Mouse (Mus musculus): ENCODE data around the gene Ephb3.
"Not testable (repeated sequence)": the region's sequence is repeated elsewhere in the genome, so short reads cannot be mapped to it uniquely, and the experiment has no call there.

The Ephb3 gene

GRCm38 (mm10) chr16:21204367-21205092, at the start of gene Ephb3:
Gene Ephb3, plus strand, starts transcription at chr16:21204755.
- peak; percentile 100 for DNase-seq (ENCODE audit: low spot score)

DNA sequence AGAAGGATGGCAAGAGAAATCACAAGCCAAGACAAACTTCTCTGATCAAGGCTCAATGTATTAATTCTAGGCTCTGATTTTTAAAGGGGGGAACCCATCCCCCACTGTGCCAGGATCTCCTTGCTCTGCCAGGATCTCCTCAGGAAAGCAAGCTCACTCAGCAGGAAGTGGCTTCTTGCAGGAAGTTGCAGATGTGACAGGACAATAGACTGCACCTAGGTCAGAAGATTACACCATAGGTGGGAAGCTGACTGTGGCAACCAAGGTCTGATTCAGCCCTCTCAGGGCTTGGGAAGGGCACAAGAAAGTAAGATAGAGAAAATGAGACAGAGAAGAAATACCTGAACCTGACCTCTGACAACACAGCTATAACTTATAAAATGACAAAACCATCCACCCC, 48.3 kb upstream of the Ephb3 start:
- DNase-seq (ENCODE audit: low spot score), result not testable (repeated sequence)

- DNase-seq (ENCODE audit: low spot score), result not testable (repeated sequence)
These were observed 45.3 kb upstream of the Ephb3 start for GRCm38 (mm10) chr16:21159226-21159625.

DNA sequence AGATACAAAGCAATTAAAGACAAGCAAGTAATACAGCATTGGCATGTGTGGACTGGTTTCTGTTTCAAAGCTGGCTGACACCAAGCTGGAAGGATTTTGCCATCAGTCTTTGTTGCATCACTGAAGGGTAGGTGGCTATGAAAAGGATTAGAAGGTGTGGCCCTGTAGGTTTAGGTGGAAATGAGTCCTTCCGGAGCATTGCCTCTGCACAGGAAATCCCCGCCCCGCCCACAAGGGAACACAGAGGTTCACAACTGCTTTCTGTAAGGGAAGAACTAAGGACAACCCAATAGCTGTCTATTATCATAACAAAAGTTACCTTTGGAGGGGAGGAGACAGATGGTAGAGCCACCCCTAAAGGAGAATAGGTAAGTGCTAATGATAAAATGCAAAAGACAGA, 41.1 kb upstream of the Ephb3 start:
- not testable (repeated sequence) for DNase-seq (ENCODE audit: low spot score)

DNA sequence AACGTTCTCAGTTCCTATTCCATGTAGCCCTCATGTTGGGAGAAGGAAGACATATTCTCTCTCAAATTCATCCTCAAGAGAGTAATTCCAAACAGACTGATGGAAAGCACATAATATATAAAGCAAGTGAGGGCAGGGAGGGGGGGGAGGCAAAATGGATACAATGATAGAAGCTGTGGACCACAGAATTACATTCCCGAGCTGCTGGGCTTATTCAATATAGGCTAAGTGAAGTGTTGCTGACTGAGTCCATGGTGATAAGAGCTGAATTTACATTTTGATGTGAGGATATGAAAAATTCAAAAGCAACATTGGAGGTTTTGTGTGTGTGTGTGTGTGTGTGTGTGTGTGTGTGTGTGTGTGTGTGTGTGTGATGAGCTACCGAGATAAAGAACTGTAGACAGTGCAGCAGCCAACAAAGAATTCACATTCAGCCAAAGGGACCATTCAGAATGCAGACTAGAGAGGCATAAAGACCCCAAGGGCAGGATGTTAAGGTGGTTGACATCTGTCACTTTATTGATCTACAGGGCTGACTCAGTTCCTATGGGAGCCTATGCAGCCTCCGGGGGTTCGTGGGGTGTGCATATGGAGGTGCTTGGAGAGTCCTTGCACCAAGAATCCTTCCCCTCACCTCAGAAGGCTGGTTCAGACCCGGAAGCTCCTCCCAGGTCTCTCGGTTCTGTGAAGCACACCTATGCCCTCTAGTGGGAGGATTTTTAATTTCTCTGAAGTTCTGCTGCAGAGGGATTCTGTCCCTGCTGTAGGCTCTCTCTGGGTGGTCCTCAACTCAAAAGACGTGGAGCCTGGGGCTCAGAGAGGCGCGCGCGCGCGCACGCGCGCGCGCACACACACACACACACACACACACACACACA, 39.0 kb upstream of the Ephb3 start:
- DNase-seq (ENCODE audit: low spot score), result peak; percentile 33

DNA sequence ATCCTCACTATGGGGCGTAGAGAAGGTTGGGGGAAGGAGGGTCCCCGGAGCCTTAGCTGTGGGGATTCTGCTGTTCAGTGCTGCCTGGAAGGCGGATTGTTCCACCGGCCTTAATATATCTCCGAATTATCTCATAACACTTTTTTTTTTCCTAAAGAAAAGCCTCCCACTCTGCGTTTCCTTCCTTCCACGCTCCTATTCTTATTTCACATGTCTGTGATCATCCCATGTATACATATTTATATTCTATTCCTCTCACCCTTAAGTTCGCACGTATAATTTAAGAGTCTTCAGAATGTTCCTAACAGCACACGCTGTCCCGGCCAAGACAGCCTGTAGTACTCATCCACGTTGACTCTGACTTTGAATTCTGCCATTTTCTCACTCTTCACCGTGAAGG, 35.8 kb upstream of the Ephb3 start:
- no peak for DNase-seq (ENCODE audit: low spot score)

DNA sequence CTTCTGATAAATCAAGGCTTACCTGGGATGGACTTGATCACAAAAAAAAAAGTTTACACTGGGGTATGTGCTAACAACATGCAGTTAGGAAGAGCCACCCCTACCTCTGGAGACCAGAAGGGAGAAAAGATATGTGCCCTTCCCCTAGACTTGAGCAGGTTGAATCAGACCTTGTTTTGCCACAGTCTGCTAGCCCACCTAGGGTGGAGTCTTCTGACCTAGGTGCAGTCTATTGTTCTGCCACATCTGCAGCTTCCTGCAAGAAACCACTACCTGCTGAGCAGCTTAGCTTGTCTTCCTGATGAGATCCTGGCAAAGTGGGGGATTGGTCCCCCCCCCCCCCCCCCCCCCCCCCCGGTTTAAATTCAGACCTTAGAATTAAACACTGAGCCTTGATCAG, 29.3 kb upstream of the Ephb3 start:
- DNase-seq (ENCODE audit: low spot score), result no peak

GRCm38 (mm10) chr16:21182108-21182507, 22.4 kb upstream of the Ephb3 start:
- no peak for DNase-seq (ENCODE audit: low spot score)

DNA sequence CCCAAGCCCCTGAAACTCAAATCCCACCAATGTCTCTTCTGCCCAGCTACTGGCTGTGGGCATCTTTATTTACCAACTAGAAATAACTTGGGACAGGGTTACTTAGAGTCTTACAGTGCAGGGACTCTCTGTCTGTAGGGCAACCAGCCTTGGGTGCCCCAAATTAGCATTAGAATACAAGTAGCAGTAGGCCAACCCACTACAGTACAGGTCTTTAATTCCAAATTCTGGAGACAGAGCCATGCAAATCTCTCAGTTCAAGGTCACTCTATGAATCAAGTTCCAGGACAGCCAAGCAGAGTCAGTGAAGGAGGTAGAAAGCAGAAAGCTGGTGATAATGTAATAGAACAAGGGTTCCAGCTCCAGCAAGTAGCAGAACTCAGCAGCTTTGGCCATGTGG, 19.9 kb upstream of the Ephb3 start:
- no peak for DNase-seq (ENCODE audit: low spot score)

DNA sequence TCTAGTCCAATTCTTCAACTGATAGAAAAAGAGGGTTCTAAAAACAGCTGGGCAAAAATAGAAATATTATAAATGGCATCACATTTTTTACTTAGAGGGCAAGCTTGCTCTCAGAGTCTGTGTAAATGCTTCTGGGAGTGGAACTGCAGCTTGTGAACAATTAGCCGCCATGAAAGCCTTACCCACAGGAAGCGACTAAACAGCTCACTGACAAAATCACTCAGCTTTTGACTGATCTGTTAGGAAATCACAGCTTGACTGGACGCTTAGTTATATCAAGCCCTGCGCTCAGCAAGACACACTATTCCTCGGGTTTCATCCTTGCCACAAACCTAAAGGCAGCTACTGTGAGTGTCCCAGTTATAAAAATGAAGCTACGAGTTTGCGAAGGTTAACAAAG, 17.0 kb upstream of the Ephb3 start:
- DNase-seq (ENCODE audit: low spot score), result no peak

- no peak for DNase-seq (ENCODE audit: low spot score)
These were observed 16.2 kb upstream of the Ephb3 start for GRCm38 (mm10) chr16:21188345-21188744.

DNA sequence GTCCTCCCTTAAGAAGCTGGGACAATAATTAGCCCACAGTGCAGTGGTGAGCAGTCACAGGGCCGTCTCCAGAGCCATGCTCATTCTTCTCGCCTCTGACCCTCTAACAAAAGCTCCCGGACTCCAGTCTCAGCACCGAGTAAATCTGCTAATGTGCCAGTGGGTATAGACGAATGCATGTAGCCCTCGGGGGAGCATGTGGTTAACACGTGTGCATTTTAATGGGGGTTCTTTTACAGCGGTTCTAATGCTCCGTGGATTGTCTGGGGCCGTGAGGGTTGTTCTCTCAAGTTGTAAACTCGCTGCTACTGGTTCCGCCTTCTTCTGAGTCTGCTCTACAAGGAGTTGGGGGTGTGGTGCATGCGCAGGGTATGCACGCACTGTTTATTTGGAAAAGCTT, 13.0 kb upstream of the Ephb3 start:
- no peak for DNase-seq (ENCODE audit: low spot score)

DNA sequence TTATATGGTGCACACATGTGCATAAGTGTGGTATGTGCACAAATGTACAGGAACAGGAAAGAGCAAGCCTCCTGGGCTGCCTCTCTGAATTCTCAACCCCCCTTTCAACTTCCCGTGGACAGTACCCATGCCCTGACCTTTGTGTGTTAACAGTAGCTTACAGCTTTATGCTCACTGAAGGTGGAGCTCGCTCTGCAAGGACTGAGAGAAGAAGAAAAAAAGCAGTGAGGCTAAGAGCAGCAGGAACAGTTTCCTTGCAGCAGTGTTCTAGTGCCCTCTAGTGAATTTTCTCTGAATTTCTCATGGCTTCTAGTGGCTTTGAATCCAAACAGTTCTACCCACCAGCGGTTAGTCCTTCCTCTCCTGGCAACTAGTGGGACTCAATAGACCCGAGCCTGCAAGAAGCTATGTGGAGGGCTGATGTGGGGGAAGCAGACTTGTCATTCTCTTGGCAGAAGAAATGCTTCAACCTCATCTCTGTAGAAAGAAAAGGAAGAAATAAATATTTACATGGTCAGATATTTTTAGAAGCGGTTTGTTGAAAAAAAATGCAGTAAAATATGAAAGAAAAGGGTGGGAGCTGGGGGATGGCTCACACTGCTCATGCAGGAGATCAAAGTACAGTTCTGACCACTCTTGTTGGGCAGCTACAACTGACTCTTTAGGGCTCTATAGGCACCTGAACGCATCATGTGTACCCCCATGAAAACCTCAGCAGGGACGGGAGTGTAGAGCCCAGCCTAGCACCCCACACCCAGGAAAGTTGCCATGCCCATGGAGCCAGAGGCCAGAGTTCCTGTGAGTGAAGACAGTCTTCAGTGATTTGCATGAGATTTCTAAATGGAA, 11.8 kb upstream of the Ephb3 start:
- peak; percentile 94 for DNase-seq (ENCODE audit: low spot score)

GRCm38 (mm10) chr16:21194182-21194581, 10.4 kb upstream of the Ephb3 start:
- no peak for DNase-seq (ENCODE audit: low spot score)

DNA sequence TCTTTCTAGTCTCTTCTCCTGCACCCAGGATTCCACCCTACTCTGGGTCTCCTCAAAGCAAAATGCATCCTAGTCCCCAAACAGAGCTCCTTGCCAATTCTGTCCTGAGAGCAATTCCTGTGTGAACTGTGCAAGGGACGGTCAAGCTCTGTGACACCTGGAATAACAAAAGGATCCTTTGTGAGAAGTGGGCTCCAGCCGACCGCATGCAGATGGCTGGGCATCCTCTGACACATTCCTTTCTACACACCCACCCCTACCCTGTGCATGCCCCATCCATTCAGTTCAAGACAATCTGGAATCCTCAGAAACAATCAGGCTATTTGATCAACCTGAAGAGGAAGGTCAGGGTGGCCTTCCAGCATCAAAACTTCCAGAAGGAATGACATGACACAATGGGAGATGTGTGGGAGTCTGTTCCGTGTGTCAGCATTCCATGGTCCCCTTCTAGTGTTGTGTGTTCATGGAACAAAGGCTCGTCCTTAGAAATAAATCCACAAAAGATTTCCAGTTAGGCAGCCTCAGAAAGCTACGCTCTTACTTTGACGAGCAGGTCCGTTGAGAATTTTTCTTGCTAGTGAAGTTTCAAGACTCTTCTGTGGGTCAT, 9.2 kb upstream of the Ephb3 start:
- DNase-seq (ENCODE audit: low spot score), result no peak

GRCm38 (mm10) chr16:21196576-21196975, 8.0 kb upstream of the Ephb3 start:
- no peak for DNase-seq (ENCODE audit: low spot score)

- DNase-seq (ENCODE audit: low spot score), result no peak
These were observed 7.0 kb upstream of the Ephb3 start for GRCm38 (mm10) chr16:21197542-21197941.

DNA sequence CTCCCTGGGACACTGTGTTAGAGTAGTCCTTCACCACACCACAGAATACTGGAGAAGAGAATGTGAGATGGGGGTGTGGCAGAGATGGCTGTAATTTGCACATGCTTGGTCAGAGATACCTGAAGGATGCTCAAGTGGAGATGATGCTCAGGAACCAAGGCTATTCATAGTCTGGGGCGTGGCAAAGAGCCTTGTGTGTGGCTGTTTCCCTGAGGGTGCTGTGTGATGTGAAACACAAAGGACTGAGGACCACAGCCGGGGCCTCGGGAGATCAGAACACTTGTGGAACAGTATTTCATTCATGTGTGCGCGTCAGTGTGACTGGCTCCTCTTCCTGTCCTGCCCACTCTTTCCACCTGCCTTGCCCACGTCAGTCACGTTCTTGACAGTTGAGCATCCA, 6.5 kb upstream of the Ephb3 start:
- no peak for DNase-seq (ENCODE audit: low spot score)

- DNase-seq (ENCODE audit: low spot score), result peak; percentile 46
These were observed 6.0 kb upstream of the Ephb3 start for GRCm38 (mm10) chr16:21198529-21198928.

DNA sequence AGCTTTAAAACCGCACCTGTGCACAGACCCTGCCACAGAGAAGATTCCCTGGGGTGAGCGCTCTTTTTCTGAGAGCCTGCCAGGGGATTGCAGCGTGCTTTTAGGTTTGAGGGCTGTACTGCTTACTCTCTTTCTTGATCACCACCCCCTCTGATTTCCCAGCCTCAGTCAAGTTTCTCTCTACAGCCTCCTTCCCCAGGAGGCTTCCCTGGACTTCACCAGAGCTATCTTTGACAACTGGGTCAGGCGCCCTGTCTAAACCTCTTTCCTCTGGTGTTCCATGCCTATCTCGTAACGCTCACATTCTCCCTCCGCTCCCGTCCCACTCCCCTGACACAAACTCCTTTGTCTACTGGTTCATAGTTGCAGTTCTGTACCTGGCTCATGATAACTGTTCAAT, 5.1 kb upstream of the Ephb3 start:
- DNase-seq (ENCODE audit: low spot score), result no peak

DNA sequence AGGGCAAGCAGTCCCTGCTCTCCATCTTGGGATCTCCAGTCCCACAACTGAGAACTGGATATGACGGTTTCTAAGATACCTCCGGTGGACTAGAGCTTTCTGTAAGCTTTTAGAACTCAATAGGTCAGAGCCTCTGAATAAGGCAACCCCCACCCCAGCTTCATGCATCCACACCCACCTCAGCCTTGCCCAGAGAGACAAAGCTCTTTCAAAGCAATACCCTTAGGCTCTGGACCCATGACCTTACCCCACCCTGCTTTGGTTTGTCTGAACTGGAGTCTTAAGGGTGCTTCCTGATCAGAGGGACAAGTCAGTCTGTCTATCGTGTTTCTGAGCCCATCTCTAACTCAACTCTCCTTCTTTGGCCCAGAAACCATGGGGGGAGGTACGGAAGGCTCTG, 1.8 kb upstream of the Ephb3 start:
- no peak for DNase-seq (ENCODE audit: low spot score)
